Mouse (Mus musculus) c-Kit-positive CD71-negative TER-119-negative erythroid progenitor cells, embryonic 14.5 days (primary cell): ENCODE results near the gene Hes3.

ENCODE experiments used
- DNase-seq: peaks from one replicate; pipeline ENCODE4 v3.0.0-alpha.2; 2013; ENCODE audit warnings: low read depth

The Hes3 gene

GRCm38 (mm10) chr4:152291562-152291961 is at the start of gene Hes3:
Hes3 (minus strand) TSS chr4:152291662.
- DNase-seq, result no peak

- no peak for DNase-seq
Measured at GRCm38 (mm10) chr4:152340584-152341284, 49.3 kb upstream of the Hes3 start.

- DNase-seq, result no peak
Measured at GRCm38 (mm10) chr4:152339293-152339790, 47.9 kb upstream of the Hes3 start.

GRCm38 (mm10) chr4:152338419-152339292 is 47.2 kb upstream of the Hes3 start, which contains the start of gene Chd5:
Chd5 (plus strand) TSS chr4:152338651.
- DNase-seq, result no peak

- DNase-seq, result no peak
Measured at GRCm38 (mm10) chr4:152337772-152338171, 46.3 kb upstream of the Hes3 start.

- DNase-seq, result no peak
Measured at GRCm38 (mm10) chr4:152333587-152333986, 42.1 kb upstream of the Hes3 start.

- DNase-seq, result peak; percentile 63
Measured at GRCm38 (mm10) chr4:152332952-152333351, 41.5 kb upstream of the Hes3 start.

- no peak for DNase-seq
Measured at GRCm38 (mm10) chr4:152328691-152329090, 37.2 kb upstream of the Hes3 start.

GRCm38 (mm10) chr4:152326543-152326942 is 35.1 kb upstream of the Hes3 start:
- DNase-seq, result no peak

- peak; percentile 93 for DNase-seq
Measured at GRCm38 (mm10) chr4:152325574-152326411, 34.3 kb upstream of the Hes3 start, which contains the start of gene Rpl22. Rpl22 (plus strand) TSS chr4:152325742.

GRCm38 (mm10) chr4:152324641-152325562 is 33.4 kb upstream of the Hes3 start:
- no peak for DNase-seq

- no peak for DNase-seq
Measured at GRCm38 (mm10) chr4:152321464-152321863, 30.0 kb upstream of the Hes3 start.

GRCm38 (mm10) chr4:152318517-152319234 is 27.2 kb upstream of the Hes3 start, which contains the start of gene Rnf207:
Rnf207 (minus strand) TSS chr4:152318993.
- peak; percentile 53 for DNase-seq

GRCm38 (mm10) chr4:152317631-152318033 is 26.2 kb upstream of the Hes3 start:
- DNase-seq, result no peak

- DNase-seq, result no peak
Measured at GRCm38 (mm10) chr4:152315498-152316213, 24.2 kb upstream of the Hes3 start.

- no peak for DNase-seq
Measured at GRCm38 (mm10) chr4:152313934-152314333, 22.5 kb upstream of the Hes3 start.

GRCm38 (mm10) chr4:152313211-152313632 is 21.8 kb upstream of the Hes3 start:
- no peak for DNase-seq

- no peak for DNase-seq
Measured at GRCm38 (mm10) chr4:152312186-152312585, 20.7 kb upstream of the Hes3 start.

- no peak for DNase-seq
Measured at GRCm38 (mm10) chr4:152307542-152307941, 16.1 kb upstream of the Hes3 start.
